Mouse (Mus musculus) heart, postnatal 0 days (tissue): Measurements from ENCODE around the gene Cntn4.

ENCODE experiments used
- CTCF ChIP-seq: IDR thresholded peaks from 2 replicates; pipeline ENCODE4 v1.5.1; 2016; ENCODE audit warnings: antibody characterized with exemption, control low read depth, low read depth
- EP300 ChIP-seq: IDR thresholded peaks from 2 replicates; pipeline ENCODE4 v1.6.1; 2016; ENCODE audit warnings: antibody characterized with exemption, low read depth

DNA sequence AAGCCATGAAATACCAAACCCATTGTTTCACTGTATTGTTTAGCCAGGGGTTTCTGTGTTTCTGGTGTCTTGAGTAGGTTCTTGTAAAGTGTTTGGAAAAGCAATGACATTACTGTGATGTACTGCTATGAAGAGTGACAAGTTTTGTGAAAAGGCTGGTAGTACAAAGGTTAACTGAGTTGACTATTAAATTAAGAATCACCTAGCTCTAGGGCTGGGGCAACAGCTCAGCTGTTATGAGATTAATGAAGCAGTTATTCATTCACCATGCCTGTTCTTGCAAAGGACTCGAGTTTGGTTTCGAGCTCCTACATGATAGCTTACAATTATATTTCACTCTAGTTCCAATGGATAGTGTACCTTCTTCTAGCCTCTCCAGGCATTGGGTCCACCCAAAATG, 371.4 kb downstream of the Cntn4 start:
- TF ChIP-seq EP300 (no peak), CTCF (no peak)
